Mouse (Mus musculus): ENCODE data around the gene Inka2. TPM values are rescaled to one million over a fixed set of nuclear protein-coding genes. Genes with fewer than 3 reads are reported as not detected.
A peak's percentile ranks its signal among the peaks of the same experiment; 100 is the strongest.

The Inka2 gene
- 0.67 and 0.85 TPM in 2 replicates for polyA plus RNA-seq (2015; fragmentation: Nextera tagmentation; extraction: Ambion mirVana)

DNA sequence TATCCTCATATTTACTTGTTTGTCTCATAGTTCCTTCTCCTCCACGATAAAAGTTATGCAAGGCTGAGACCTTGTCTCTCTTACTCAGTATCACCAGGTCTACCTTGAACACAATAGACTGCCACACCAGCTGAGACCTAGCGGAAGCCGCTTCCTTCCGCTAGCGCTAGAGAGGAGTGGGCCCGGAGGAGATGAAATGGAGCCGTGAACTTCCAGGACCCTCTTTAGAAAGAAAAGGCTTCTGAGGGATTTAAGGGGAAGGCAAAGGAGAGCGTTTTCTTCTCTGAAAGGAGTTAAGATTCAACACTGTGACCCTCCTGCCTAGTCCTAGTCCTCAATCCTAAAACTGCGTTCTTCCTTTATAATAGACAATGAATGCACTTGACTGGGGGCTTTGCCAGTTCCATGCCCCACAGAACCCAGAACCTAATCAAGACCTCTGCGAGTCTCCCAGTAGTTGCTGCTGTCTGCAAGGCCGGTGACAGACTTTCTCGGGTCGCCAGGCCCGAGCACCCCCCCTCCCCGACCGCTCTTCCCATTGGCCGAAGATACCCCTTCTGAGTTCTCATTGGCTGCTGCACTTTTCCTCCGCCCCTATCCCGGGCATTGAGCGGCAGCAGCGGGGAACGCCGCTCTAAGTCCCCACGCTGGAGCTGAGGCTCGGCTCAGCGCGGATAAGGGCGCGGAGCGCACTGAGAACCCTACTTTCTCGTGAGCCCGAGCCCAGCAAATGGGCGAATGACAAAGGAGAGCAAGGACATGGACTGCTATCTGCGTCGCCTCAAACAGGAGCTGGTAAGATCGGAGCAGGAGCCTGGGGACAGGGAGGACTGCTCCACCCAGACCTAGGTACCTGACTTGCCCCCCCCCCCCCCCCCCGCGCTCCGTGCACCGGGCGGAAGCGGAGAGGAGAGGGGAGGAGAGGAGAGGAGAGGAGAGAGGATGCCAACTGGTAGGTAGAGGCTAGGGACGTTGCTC, at the start of gene Inka2:
Gene Inka2, plus strand, starts transcription at position 569 of the 978 bp plus-strand sequence.
- Histone ChIP-seq H3K36me3 (ENCODE audit: insufficient read depth, low read length) (no peaks in the 10 kb centered on the region), H3K9me3 (replicated peaks; ENCODE audit: low read length) (no peaks in the 10 kb centered on the region), H3K27ac (0 out of 2 replicates have a peak within 1 kb of the TSS, but pooled peaks have one; percentile 10), H3K4me3 (replicated peaks; ENCODE audit: low read depth, low read length) (peak within 1 kb of the TSS; percentile 50), H3K27me3 (ENCODE audit: insufficient read depth, low read length) (no peaks in the 10 kb centered on the region), H3K9ac (ENCODE audit: low read depth, low read length) (peak within 1 kb of the TSS; percentile 36), H3K4me1 (replicated peaks; ENCODE audit: insufficient read depth, low read length) (no peaks in the 10 kb centered on the region), H3K4me2 (ENCODE audit: low read length) (peak within 1 kb of the TSS; percentile 98)
- DNase-seq (ENCODE audit: low spot score): peak; percentile 94
- WGBS: 6% methylated on average over 39 of the region's 43 CpGs
- TF ChIP-seq CTCF (IDR thresholded peaks at IDR 0.05; ENCODE audit: low read depth): no peak
- ATAC-seq (replicated peaks; ENCODE audit: low FRiP score, low read depth): peak; percentile 95

DNA sequence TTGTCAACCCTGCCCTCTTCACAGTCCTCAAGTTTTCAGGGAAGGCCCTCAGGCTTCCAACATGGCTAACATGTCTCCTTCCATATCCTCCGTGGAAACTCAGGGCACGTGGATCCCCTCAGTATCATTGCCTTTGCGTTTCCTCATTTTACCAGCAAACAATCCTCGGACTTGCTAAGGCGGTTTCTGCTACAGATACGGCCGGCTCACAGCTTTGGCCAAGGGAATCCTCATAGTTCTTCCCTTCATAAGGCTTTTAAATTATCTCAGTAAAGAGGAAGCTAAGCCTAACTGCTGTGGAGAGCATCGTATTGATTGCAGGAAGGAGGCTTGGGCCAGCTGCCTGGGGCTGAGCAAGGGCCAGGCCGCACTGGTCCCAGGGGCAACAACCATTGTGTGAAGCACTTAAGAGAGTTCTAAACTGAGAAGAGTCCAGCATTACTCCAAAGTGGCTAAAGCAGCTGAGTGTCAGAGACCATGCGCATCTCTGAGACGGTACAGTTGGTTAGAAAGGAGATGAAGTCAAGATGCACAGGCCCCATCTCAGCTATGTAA, 49.3 kb upstream of the Inka2 start:
- H3K36me3 ChIP-seq (ENCODE audit: insufficient read depth, low read length): no peaks in the 10 kb centered on the region
- H3K4me3 ChIP-seq (replicated peaks; ENCODE audit: low read depth, low read length): no peak overlapping the region
- no peak overlapping the region for H3K27ac ChIP-seq
- no peak for ATAC-seq (replicated peaks; ENCODE audit: low FRiP score, low read depth)
- H3K4me2 ChIP-seq (ENCODE audit: low read length): no peak overlapping the region
- no peaks in the 10 kb centered on the region for H3K9me3 ChIP-seq (replicated peaks; ENCODE audit: low read length)
- TF ChIP-seq CTCF (IDR thresholded peaks at IDR 0.05; ENCODE audit: low read depth): no peak
- DNase-seq (ENCODE audit: low spot score): no peak
- H3K4me1 ChIP-seq (replicated peaks; ENCODE audit: insufficient read depth, low read length): no peaks in the 10 kb centered on the region
- WGBS: 92% methylated on average over 11 of the region's 11 CpGs
- H3K9ac ChIP-seq (ENCODE audit: low read depth, low read length): no peak overlapping the region
- no peaks in the 10 kb centered on the region for H3K27me3 ChIP-seq (ENCODE audit: insufficient read depth, low read length)

DNA sequence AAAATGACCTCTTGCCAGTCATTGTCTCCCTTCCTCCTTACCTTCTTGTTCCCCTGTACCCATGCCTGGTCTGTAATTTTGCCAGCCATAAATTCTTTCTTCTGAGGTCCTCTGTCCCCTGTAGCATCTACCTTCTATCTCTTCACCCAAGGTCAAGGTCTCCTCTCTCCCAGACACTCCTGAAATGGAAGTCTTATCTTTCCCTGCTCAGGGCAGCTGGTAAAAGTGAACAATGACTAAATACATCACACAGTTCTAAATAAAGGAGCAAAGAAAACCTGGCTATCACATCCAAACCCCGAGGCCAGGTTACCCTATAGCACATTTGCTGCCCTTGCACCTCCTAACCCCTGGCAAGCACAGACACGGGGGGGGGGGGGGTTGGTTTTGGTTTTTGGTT, 43.9 kb upstream of the Inka2 start:
- Histone ChIP-seq H3K9ac (ENCODE audit: low read depth, low read length) (no peak overlapping the region), H3K27me3 (ENCODE audit: insufficient read depth, low read length) (no peaks in the 10 kb centered on the region), H3K4me1 (replicated peaks; ENCODE audit: insufficient read depth, low read length) (no peaks in the 10 kb centered on the region), H3K4me2 (ENCODE audit: low read length) (no peak overlapping the region), H3K27ac (no peak overlapping the region), H3K36me3 (ENCODE audit: insufficient read depth, low read length) (no peaks in the 10 kb centered on the region), H3K4me3 (replicated peaks; ENCODE audit: low read depth, low read length) (no peak overlapping the region), H3K9me3 (replicated peaks; ENCODE audit: low read length) (no peaks in the 10 kb centered on the region)
- WGBS: 46% methylated on average over 2 of the region's 2 CpGs
- ATAC-seq (replicated peaks; ENCODE audit: low FRiP score, low read depth): no peak
- TF ChIP-seq CTCF (IDR thresholded peaks at IDR 0.05; ENCODE audit: low read depth): no peak
- no peak for DNase-seq (ENCODE audit: low spot score)

DNA sequence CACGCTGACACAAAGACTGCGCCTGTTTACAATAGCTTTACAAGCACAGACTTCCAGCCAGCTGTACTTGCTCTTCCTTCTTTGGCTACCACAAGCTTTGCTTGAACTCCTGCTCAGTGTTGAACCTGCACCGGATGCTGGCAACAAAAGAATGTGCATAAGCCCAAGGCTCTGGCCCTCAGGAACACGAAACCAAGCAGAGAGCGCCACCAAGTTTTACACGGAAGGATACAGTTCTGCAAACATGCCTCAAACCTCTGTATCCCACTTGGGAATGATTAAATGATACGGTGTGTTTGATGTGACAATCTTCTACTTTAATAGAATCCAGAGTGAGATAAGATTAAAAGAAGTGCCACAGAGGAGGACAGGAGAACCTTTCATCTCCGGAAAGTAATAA, 41.4 kb upstream of the Inka2 start:
- no peaks in the 10 kb centered on the region for H3K27me3 ChIP-seq (ENCODE audit: insufficient read depth, low read length)
- H3K36me3 ChIP-seq (ENCODE audit: insufficient read depth, low read length): no peaks in the 10 kb centered on the region
- TF ChIP-seq CTCF (IDR thresholded peaks at IDR 0.05; ENCODE audit: low read depth): no peak
- H3K9ac ChIP-seq (ENCODE audit: low read depth, low read length): no peak overlapping the region
- H3K9me3 ChIP-seq (replicated peaks; ENCODE audit: low read length): no peaks in the 10 kb centered on the region
- WGBS: 73% methylated on average over 8 of the region's 8 CpGs
- no peak overlapping the region for H3K27ac ChIP-seq
- peak; percentile 15 for DNase-seq (ENCODE audit: low spot score)
- no peak overlapping the region for H3K4me3 ChIP-seq (replicated peaks; ENCODE audit: low read depth, low read length)
- no peak overlapping the region for H3K4me2 ChIP-seq (ENCODE audit: low read length)
- H3K4me1 ChIP-seq (replicated peaks; ENCODE audit: insufficient read depth, low read length): no peaks in the 10 kb centered on the region
- no peak for ATAC-seq (replicated peaks; ENCODE audit: low FRiP score, low read depth)

DNA sequence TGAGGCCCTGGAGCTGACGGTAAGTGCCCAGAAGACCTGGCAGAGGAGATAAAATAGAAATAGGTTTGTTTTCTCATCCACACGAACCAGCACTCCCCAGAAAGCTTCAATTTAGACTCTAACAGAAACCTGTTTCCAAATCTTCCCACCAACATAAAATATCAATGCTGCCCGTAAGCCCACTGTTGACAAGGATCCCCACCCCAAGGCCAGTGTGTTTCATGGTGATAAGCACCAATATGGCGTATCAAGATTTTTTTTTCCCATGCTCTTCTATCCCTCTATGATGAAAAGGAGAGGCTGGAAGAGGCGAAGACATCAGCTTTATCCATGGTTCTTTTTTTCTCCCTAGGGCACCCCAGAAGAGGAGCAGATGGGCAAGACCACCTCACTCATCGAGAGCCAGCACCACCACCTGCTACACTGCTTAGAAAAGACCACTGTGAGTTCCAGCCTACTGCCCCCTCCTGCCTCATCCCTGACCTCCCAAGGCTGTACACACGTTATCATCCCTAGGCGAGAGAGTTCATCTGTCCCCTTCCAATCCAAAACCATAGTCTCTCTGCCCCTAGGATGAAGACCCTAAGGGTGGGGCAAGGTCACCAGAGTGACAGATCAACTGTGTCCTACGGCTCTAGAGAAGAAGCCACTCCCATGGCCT, 39.2 kb upstream of the Inka2 start:
- WGBS: 82% methylated on average over 9 of the region's 9 CpGs
- Histone ChIP-seq H3K27ac (no peak overlapping the region), H3K9ac (ENCODE audit: low read depth, low read length) (no peak overlapping the region), H3K36me3 (ENCODE audit: insufficient read depth, low read length) (no peaks in the 10 kb centered on the region), H3K4me3 (replicated peaks; ENCODE audit: low read depth, low read length) (no peak overlapping the region), H3K4me2 (ENCODE audit: low read length) (no peak overlapping the region), H3K4me1 (replicated peaks; ENCODE audit: insufficient read depth, low read length) (no peaks in the 10 kb centered on the region), H3K27me3 (ENCODE audit: insufficient read depth, low read length) (no peaks in the 10 kb centered on the region), H3K9me3 (replicated peaks; ENCODE audit: low read length) (no peaks in the 10 kb centered on the region)
- DNase-seq (ENCODE audit: low spot score) (no peak), ATAC-seq (replicated peaks; ENCODE audit: low FRiP score, low read depth) (no peak)
- TF ChIP-seq CTCF (IDR thresholded peaks at IDR 0.05; ENCODE audit: low read depth): no peak

DNA sequence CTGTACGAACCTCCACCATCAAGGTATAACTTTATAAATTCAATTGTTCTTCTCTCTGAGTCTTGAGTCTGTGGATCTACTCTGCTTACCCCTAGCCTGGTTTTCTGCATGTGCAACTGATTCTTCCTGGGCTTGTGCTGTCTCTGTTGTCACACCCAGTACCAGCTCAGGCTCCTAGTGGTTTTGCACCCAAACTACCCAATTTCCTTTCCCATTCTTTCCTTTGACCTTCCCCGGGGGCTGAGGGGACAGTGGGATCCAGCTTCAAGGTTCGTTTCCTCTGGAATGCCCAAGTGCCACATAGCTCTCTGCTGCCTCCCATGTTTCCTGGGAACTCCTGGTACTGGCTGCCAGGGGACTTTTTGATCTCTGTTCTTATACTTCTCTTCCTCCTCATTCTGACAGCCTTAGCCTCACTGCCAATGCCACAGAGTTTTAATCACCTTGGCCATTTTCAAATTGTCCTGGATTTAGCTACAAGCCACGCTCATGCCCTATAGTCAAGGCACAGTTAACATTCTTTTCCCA, 37.3 kb upstream of the Inka2 start:
- no peak overlapping the region for H3K27ac ChIP-seq
- H3K4me2 ChIP-seq (ENCODE audit: low read length): no peak overlapping the region
- H3K9ac ChIP-seq (ENCODE audit: low read depth, low read length): no peak overlapping the region
- H3K4me3 ChIP-seq (replicated peaks; ENCODE audit: low read depth, low read length): no peak overlapping the region
- H3K27me3 ChIP-seq (ENCODE audit: insufficient read depth, low read length): no peaks in the 10 kb centered on the region
- WGBS: 58% methylated on average over 4 of the region's 4 CpGs
- peak; percentile 29; the same call in 1 of the 2 replicates for TF ChIP-seq CTCF (IDR thresholded peaks at IDR 0.05; ENCODE audit: low read depth)
- DNase-seq (ENCODE audit: low spot score) (peak; percentile 28), ATAC-seq (replicated peaks; ENCODE audit: low FRiP score, low read depth) (no peak)
- no peaks in the 10 kb centered on the region for H3K4me1 ChIP-seq (replicated peaks; ENCODE audit: insufficient read depth, low read length)
- no peaks in the 10 kb centered on the region for H3K9me3 ChIP-seq (replicated peaks; ENCODE audit: low read length)
- H3K36me3 ChIP-seq (ENCODE audit: insufficient read depth, low read length): no peaks in the 10 kb centered on the region
